Mouse (Mus musculus): ENCODE data around the gene Zdhhc19.
A peak's percentile ranks its signal among the peaks of the same experiment; 100 is the strongest.
"Not testable (repeated sequence)": the region's sequence is repeated elsewhere in the genome, so short reads cannot be mapped to it uniquely, and the experiment has no call there.

Gene Zdhhc19

GRCm38 (mm10) chr16:32487234-32488111 is 8.6 kb upstream of the Zdhhc19 start, which contains the start of gene Slc51a:
Slc51a (minus strand) TSS chr16:32487879.
- DNase-seq = no peak

- DNase-seq = no peak
Observed at GRCm38 (mm10) chr16:32488939-32489338, 7.1 kb upstream of the Zdhhc19 start.

- DNase-seq = not testable (repeated sequence)
Observed at GRCm38 (mm10) chr16:32494371-32494770, 1.7 kb upstream of the Zdhhc19 start.

- DNase-seq = no peak
Observed at GRCm38 (mm10) chr16:32498996-32499395, 2.9 kb downstream of the Zdhhc19 start.

- DNase-seq = peak; percentile 88
Observed at GRCm38 (mm10) chr16:32499430-32500037, 3.5 kb downstream of the Zdhhc19 start.

- no peak for DNase-seq
Observed at GRCm38 (mm10) chr16:32501459-32501858, 5.4 kb downstream of the Zdhhc19 start.

GRCm38 (mm10) chr16:32502621-32503335 is 6.7 kb downstream of the Zdhhc19 start:
- no peak for DNase-seq

- DNase-seq = no peak
Observed at GRCm38 (mm10) chr16:32503633-32504032, 7.6 kb downstream of the Zdhhc19 start.

GRCm38 (mm10) chr16:32506298-32506697 is 10.2 kb downstream of the Zdhhc19 start:
- no peak for DNase-seq

- DNase-seq = no peak
Observed at GRCm38 (mm10) chr16:32506868-32507267, 10.8 kb downstream of the Zdhhc19 start.

- peak; percentile 64 for DNase-seq
Observed at GRCm38 (mm10) chr16:32507407-32507806, 11.3 kb downstream of the Zdhhc19 start.

GRCm38 (mm10) chr16:32508035-32508434 is 12.0 kb downstream of the Zdhhc19 start:
- no peak for DNase-seq

- no peak for DNase-seq
Observed at GRCm38 (mm10) chr16:32508506-32509065, 12.5 kb downstream of the Zdhhc19 start.

GRCm38 (mm10) chr16:32509066-32509942 is 13.2 kb downstream of the Zdhhc19 start:
- DNase-seq = no peak

- DNase-seq = no peak
Observed at GRCm38 (mm10) chr16:32510399-32511337, 14.6 kb downstream of the Zdhhc19 start.

GRCm38 (mm10) chr16:32511338-32511734 is 15.3 kb downstream of the Zdhhc19 start:
- DNase-seq = no peak

- no peak for DNase-seq
Observed at GRCm38 (mm10) chr16:32511827-32512490, 15.9 kb downstream of the Zdhhc19 start.

GRCm38 (mm10) chr16:32512921-32513320 is 16.9 kb downstream of the Zdhhc19 start:
- DNase-seq = no peak

GRCm38 (mm10) chr16:32513401-32513800 is 17.3 kb downstream of the Zdhhc19 start:
- no peak for DNase-seq

- no peak for DNase-seq
Observed at GRCm38 (mm10) chr16:32513948-32514347, 17.9 kb downstream of the Zdhhc19 start.

Measured in lung, postnatal 10 days (tissue).